Mouse (Mus musculus): ENCODE results near the gene Ckm. TPM values are rescaled to one million over a fixed set of nuclear protein-coding genes. Genes with fewer than 3 reads are reported as not detected.

The Ckm gene
- total and polyA plus RNA-seq, 2 experiments from 2014 or later: 0.48 TPM; not detected in 1

DNA sequence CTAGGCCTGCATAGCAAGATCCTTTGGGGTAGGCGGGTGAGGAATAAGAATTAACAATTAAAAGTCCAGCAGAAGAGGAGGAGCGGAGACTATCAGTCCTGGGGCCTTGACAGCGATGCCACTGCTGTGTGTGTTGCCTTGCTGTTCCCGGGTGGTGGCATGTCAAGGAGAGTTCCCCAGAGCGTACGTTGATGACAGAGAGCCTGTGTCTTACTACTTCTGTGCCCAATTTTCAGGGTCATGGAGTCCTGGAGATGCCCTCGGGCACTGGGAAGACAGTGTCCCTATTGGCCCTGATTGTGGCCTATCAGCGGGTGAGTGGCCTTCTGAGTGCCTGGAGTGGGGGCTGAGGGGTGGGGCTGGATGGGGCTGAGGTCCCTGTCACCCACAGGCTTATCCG is 20.9 kb upstream of the Ckm start:
- WGBS: 89% methylated on average over 9 of the region's 9 CpGs
- H3K9ac ChIP-seq: no peak overlapping the region
- H3K36me3 ChIP-seq (ENCODE audit: insufficient read depth): peaks cover 40% of the 10 kb centered on the region
- H3K27ac ChIP-seq (ENCODE audit: low read depth, low read length): no peak overlapping the region
- no peaks in the 10 kb centered on the region for H3K27me3 ChIP-seq (ENCODE audit: insufficient read depth, low read length)
- DNase-seq: no peak
- TF ChIP-seq CTCF (IDR thresholded peaks at IDR 0.05; ENCODE audit: low read depth): no peak
- H3K4me2 ChIP-seq (ENCODE audit: low read depth): no peak overlapping the region
- no peaks in the 10 kb centered on the region for H3K9me3 ChIP-seq (ENCODE audit: low read length)
- H3K4me1 ChIP-seq (ENCODE audit: insufficient read depth): peaks cover 11% of the 10 kb centered on the region; the same call in 1 of the 2 replicates
- H3K4me3 ChIP-seq (ENCODE audit: low read depth, low read length): no peak overlapping the region
- ATAC-seq: no peak

DNA sequence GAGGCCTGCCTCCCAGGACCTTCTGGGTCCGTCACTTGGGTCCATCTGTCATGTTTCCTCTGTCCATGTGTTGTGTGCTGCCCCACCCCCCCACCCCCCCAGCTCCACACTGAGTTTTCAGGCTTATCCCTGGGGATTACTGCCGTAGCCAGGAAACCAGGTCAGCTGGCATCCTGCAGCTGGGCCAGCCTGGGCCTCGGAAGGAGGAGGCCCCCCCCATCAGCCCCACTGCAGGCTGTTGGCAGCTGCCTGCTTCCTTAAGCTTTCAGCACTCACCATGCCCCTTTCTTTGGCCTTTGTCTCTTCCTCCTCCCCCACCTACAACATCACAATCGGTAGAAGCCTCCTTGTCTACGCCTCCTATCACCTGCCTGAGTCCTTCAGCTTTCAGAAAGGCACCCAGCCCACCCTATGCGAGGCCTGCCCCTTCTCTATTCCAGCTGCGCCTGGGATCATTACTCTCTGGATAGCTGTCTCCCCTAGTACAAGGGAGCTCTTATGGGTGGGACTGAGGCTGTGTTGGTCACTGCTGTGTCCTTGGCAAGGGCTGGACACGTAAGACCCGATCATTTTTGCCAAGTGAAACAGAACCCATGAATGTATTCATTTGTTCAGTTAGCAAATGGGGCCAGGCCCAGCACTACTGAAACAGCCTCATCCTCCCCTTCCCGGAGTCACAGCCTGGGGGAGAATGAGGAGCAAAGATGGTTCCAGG is 15.7 kb upstream of the Ckm start:
- H3K4me2 ChIP-seq (ENCODE audit: low read depth): no peak overlapping the region
- H3K27me3 ChIP-seq (ENCODE audit: insufficient read depth, low read length): no peaks in the 10 kb centered on the region
- ATAC-seq (peak; percentile 38), DNase-seq (no peak)
- no peak for TF ChIP-seq CTCF (IDR thresholded peaks at IDR 0.05; ENCODE audit: low read depth)
- H3K4me3 ChIP-seq (ENCODE audit: low read depth, low read length): no peak overlapping the region
- H3K27ac ChIP-seq (ENCODE audit: low read depth, low read length): no peak overlapping the region
- H3K4me1 ChIP-seq (ENCODE audit: insufficient read depth): no peaks in the 10 kb centered on the region
- no peak overlapping the region for H3K9ac ChIP-seq
- peaks cover 89% of the 10 kb centered on the region for H3K36me3 ChIP-seq (ENCODE audit: insufficient read depth)
- no peaks in the 10 kb centered on the region for H3K9me3 ChIP-seq (ENCODE audit: low read length)
- WGBS: 66% methylated on average over 10 of the region's 10 CpGs

DNA sequence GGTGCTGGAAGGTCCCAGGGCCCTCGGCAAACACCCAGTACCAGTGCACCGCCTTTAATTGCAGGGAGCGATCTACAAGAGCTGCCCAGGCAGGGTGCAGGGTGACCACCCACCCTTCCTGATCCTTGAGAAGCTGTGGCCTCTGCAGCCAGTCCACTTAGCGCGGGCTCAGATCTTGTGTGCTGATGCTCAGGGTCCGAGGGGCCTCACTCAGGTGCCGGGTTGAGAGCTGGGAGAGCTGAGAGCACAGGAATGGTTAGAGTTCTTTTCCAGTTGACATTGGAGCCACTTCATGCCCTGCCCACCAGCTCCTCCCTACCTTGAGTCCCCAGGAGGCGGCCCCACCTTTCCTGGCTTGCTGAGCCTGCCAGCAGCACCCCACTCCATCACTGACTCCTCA is 10.1 kb upstream of the Ckm start:
- Histone ChIP-seq H3K4me2 (ENCODE audit: low read depth) (no peak overlapping the region), H3K9me3 (ENCODE audit: low read length) (no peaks in the 10 kb centered on the region), H3K4me3 (ENCODE audit: low read depth, low read length) (no peak overlapping the region), H3K9ac (no peak overlapping the region), H3K36me3 (ENCODE audit: insufficient read depth) (peaks cover 65% of the 10 kb centered on the region), H3K27me3 (ENCODE audit: insufficient read depth, low read length) (no peaks in the 10 kb centered on the region), H3K27ac (ENCODE audit: low read depth, low read length) (no peak overlapping the region), H3K4me1 (ENCODE audit: insufficient read depth) (no peaks in the 10 kb centered on the region)
- no peak for TF ChIP-seq CTCF (IDR thresholded peaks at IDR 0.05; ENCODE audit: low read depth)
- 91% methylated on average over 8 of the region's 8 CpGs for WGBS
- ATAC-seq: no peak
- DNase-seq: no peak

- Histone ChIP-seq H3K27ac (ENCODE audit: low read depth, low read length) (no peak overlapping the region), H3K9ac (peak overlapping the region; percentile 33; the same call in 1 of the 2 replicates), H3K4me1 (ENCODE audit: insufficient read depth) (no peaks in the 10 kb centered on the region), H3K9me3 (ENCODE audit: low read length) (no peaks in the 10 kb centered on the region), H3K27me3 (ENCODE audit: insufficient read depth, low read length) (peaks cover 24% of the 10 kb centered on the region), H3K36me3 (ENCODE audit: insufficient read depth) (peaks cover 14% of the 10 kb centered on the region), H3K4me3 (ENCODE audit: low read depth, low read length) (peak overlapping the region; percentile 19; the same call in 1 of the 2 replicates), H3K4me2 (ENCODE audit: low read depth) (peak overlapping the region; percentile 44)
- TF ChIP-seq CTCF (IDR thresholded peaks at IDR 0.05; ENCODE audit: low read depth): no peak
- DNase-seq: no peak
- ATAC-seq: peak; percentile 45; the same call in 1 of the 2 replicates
- WGBS: 3% methylated on average over 27 of the region's 27 CpGs
Observed at GRCm38 (mm10) chr7:19399496-19400280, 4.9 kb upstream of the Ckm start.

- no peak overlapping the region for H3K27ac ChIP-seq (ENCODE audit: low read depth, low read length)
- TF ChIP-seq CTCF (IDR thresholded peaks at IDR 0.05; ENCODE audit: low read depth): peak; percentile 24; the same call in 1 of the 2 replicates
- DNase-seq (no peak), ATAC-seq (no peak)
- H3K9ac ChIP-seq: no peak overlapping the region
- H3K27me3 ChIP-seq (ENCODE audit: insufficient read depth, low read length): peaks cover 30% of the 10 kb centered on the region
- WGBS: 88% methylated on average over 4 of the region's 4 CpGs
- H3K9me3 ChIP-seq (ENCODE audit: low read length): no peaks in the 10 kb centered on the region
- no peak overlapping the region for H3K4me2 ChIP-seq (ENCODE audit: low read depth)
- 0 out of 2 replicates have a peak, but pooled peaks cover 2% of the 10 kb centered on the region for H3K36me3 ChIP-seq (ENCODE audit: insufficient read depth)
- H3K4me3 ChIP-seq (ENCODE audit: low read depth, low read length): no peak overlapping the region
- H3K4me1 ChIP-seq (ENCODE audit: insufficient read depth): no peaks in the 10 kb centered on the region
Observed at GRCm38 (mm10) chr7:19400946-19401345, 3.6 kb upstream of the Ckm start.

DNA sequence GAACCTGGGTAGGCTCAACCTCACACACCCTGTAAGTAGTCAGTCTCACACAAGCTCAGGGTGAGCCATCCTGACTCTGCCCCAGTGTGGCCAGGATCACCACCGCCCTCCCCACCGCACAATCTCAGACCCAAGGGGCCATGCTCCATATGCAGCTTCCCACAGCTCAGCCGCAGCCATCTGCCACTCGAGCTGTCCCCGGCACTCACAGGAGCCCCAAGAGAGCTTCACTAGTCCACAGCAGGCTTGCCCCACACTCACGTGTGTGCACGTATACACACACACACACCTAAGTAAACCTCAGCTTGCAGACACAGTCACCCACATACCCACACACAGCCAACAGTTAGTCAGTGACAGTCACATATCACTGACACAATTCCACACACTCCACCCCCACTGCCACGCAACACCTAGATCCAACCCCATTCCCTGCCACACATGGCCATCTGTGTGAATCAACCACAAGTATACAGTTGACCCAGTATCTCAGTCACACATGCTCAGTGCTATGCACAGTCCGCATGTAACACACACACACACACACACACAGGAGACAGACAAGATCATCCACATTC is 2.0 kb upstream of the Ckm start:
- WGBS: 88% methylated on average over 9 of the region's 9 CpGs
- Histone ChIP-seq H3K4me2 (ENCODE audit: low read depth) (no peak overlapping the region), H3K36me3 (ENCODE audit: insufficient read depth) (no peaks in the 10 kb centered on the region), H3K9ac (no peak overlapping the region), H3K27me3 (ENCODE audit: insufficient read depth, low read length) (peaks cover 33% of the 10 kb centered on the region), H3K4me3 (ENCODE audit: low read depth, low read length) (no peak overlapping the region), H3K27ac (ENCODE audit: low read depth, low read length) (no peak overlapping the region), H3K4me1 (ENCODE audit: insufficient read depth) (no peaks in the 10 kb centered on the region), H3K9me3 (ENCODE audit: low read length) (no peaks in the 10 kb centered on the region)
- no peak for TF ChIP-seq CTCF (IDR thresholded peaks at IDR 0.05; ENCODE audit: low read depth)
- ATAC-seq: no peak
- DNase-seq: no peak
